Mouse (Mus musculus) kidney, embryonic 16.5 days (tissue): ENCODE results near the gene Gm15262. TPM values are rescaled to one million over a fixed set of nuclear protein-coding genes. Genes with fewer than 3 reads are reported as not detected.
"Not testable (repeated sequence)": the region's sequence is repeated elsewhere in the genome, so short reads cannot be mapped to it uniquely, and the experiment has no call there.

Experiments used
- ATAC-seq: fragments of 200-750 bp; cut with Nextera tagmentation; 2 replicates; pipeline ENCODE4 v1.8.0; 2017; ENCODE audit warnings: moderate TSS enrichment; ENCODE audit not compliant: low FRiP score, low TSS enrichment
- H3K27ac ChIP-seq: fragments of 300-500 bp; sonication (generic); 2 replicates; pipeline ENCODE4 v1.5.1; 2014; ENCODE audit warnings: low read length
- H3K27me3 ChIP-seq: fragments of 300-500 bp; sonication (generic); 2 replicates; pipeline ENCODE4 v1.6.1; 2014; ENCODE audit warnings: low read length, control low read depth, mixed read lengths; ENCODE audit not compliant: insufficient read depth
- H3K36me3 ChIP-seq: fragments of 300-500 bp; sonication (generic); 2 replicates; pipeline ENCODE4 v1.6.1; 2014; ENCODE audit warnings: low read length, control low read depth, mixed read lengths; ENCODE audit not compliant: insufficient read depth
- H3K4me1 ChIP-seq: fragments of 300-500 bp; sonication (generic); 2 replicates; pipeline ENCODE4 v1.6.1; 2014; ENCODE audit warnings: low read length, control low read depth, mixed read lengths; ENCODE audit not compliant: insufficient read depth
- H3K4me2 ChIP-seq: fragments of 300-500 bp; sonication (generic); replicated peaks from 2 replicates; pipeline ENCODE4 v1.6.1; 2014; ENCODE audit warnings: low read depth, low read length
- H3K4me3 ChIP-seq: fragments of 300-500 bp; sonication (generic); 2 replicates; pipeline ENCODE4 v1.5.1; 2014; ENCODE audit warnings: mild to moderate bottlenecking, low read length
- H3K9ac ChIP-seq: fragments of 300-500 bp; sonication (generic); replicated peaks from 2 replicates; pipeline ENCODE4 v1.6.1; 2014; ENCODE audit warnings: low read length
- H3K9me3 ChIP-seq: fragments of 300-500 bp; sonication (generic); 2 replicates; pipeline ENCODE4 v1.6.1; 2016; ENCODE audit warnings: low read length, control low read depth
- WGBS: fragments of 180-500 bp; shearing (Covaris S2); extraction: QIAGEN DNeasy Blood & Tissue Kit; methylation state at CpG from one replicate; pipeline ENCODE4 v1.1.7; 2014; 5-methylcytosine and 5-hydroxymethylcytosine counted together
- polyA plus RNA-seq: library from polyadenylated mRNA; unstranded; fragments of >200 nt; fragmentation: Nextera tagmentation; extraction: Ambion mirVana; gene quantifications from 2 replicates; pipeline ENCODE4 v1.2.1, GENCODE M21; 2015

The Gm15262 gene
- not detected in 2 replicates for polyA plus RNA-seq

- not testable (repeated sequence) for ATAC-seq, H3K4me2 ChIP-seq, H3K27ac ChIP-seq, H3K9ac ChIP-seq, H3K4me1 ChIP-seq, H3K9me3 ChIP-seq, H3K36me3 ChIP-seq, H3K27me3 ChIP-seq, H3K4me3 ChIP-seq
- 66% methylated on average over 2 of the region's 2 CpGs for WGBS
These were observed at the start of gene Gm15262 for GRCm38 (mm10) chrX:161287156-161287555. Gm15262 (plus strand) TSS chrX:161287456.

GRCm38 (mm10) chrX:161308131-161308530, 20.9 kb downstream of the Gm15262 start:
- Histone ChIP-seq H3K4me1 (no peaks in the 10 kb centered on the region), H3K4me3 (no peak overlapping the region), H3K9ac (no peak overlapping the region), H3K36me3 (no peaks in the 10 kb centered on the region), H3K4me2 (no peak overlapping the region), H3K27ac (no peak overlapping the region), H3K27me3 (peaks cover 3% of the 10 kb centered on the region; the same call in 1 of the 2 replicates), H3K9me3 (no peaks in the 10 kb centered on the region)
- 80% methylated on average over 1 of the region's 1 CpGs for WGBS
- ATAC-seq = no peak

GRCm38 (mm10) chrX:161316443-161316842, 29.2 kb downstream of the Gm15262 start:
- Histone ChIP-seq H3K9me3 (no peaks in the 10 kb centered on the region), H3K27ac (no peak overlapping the region), H3K4me1 (no peaks in the 10 kb centered on the region), H3K9ac (no peak overlapping the region), H3K27me3 (peaks cover 3% of the 10 kb centered on the region; the same call in 1 of the 2 replicates), H3K4me2 (no peak overlapping the region), H3K36me3 (no peaks in the 10 kb centered on the region), H3K4me3 (no peak overlapping the region)
- no peak for ATAC-seq

GRCm38 (mm10) chrX:161370927-161371326, 83.7 kb downstream of the Gm15262 start:
- Histone ChIP-seq H3K9ac (no peak overlapping the region), H3K27me3 (peaks cover 16% of the 10 kb centered on the region; the same call in 1 of the 2 replicates), H3K9me3 (no peaks in the 10 kb centered on the region), H3K36me3 (no peaks in the 10 kb centered on the region), H3K4me1 (no peaks in the 10 kb centered on the region), H3K4me2 (no peak overlapping the region), H3K27ac (no peak overlapping the region), H3K4me3 (no peak overlapping the region)
- ATAC-seq = no peak
- 44% methylated on average over 11 of the region's 11 CpGs for WGBS

- no peaks in the 10 kb centered on the region for H3K4me1 ChIP-seq
- WGBS = 57% methylated on average over 3 of the region's 3 CpGs
- H3K27ac ChIP-seq = no peak overlapping the region
- no peak overlapping the region for H3K9ac ChIP-seq
- H3K27me3 ChIP-seq = peaks cover 16% of the 10 kb centered on the region; the same call in 1 of the 2 replicates
- H3K4me3 ChIP-seq = no peak overlapping the region
- no peak overlapping the region for H3K4me2 ChIP-seq
- H3K9me3 ChIP-seq = no peaks in the 10 kb centered on the region
- H3K36me3 ChIP-seq = no peaks in the 10 kb centered on the region
- ATAC-seq = no peak
These were observed 84.2 kb downstream of the Gm15262 start for GRCm38 (mm10) chrX:161371461-161371860.

GRCm38 (mm10) chrX:161375568-161375967, 88.3 kb downstream of the Gm15262 start:
- Histone ChIP-seq H3K4me3 (no peak overlapping the region), H3K4me2 (no peak overlapping the region), H3K27ac (no peak overlapping the region), H3K9me3 (no peaks in the 10 kb centered on the region), H3K9ac (no peak overlapping the region), H3K36me3 (no peaks in the 10 kb centered on the region), H3K4me1 (no peaks in the 10 kb centered on the region), H3K27me3 (peaks cover 15% of the 10 kb centered on the region; the same call in 1 of the 2 replicates)
- 44% methylated on average over 1 of the region's 1 CpGs for WGBS
- no peak for ATAC-seq

- no peaks in the 10 kb centered on the region for H3K36me3 ChIP-seq
- peaks cover 2% of the 10 kb centered on the region; the same call in 1 of the 2 replicates for H3K27me3 ChIP-seq
- no peak overlapping the region for H3K9ac ChIP-seq
- WGBS = 43% methylated on average over 8 of the region's 8 CpGs
- H3K4me3 ChIP-seq = no peak overlapping the region
- H3K4me2 ChIP-seq = no peak overlapping the region
- H3K27ac ChIP-seq = no peak overlapping the region
- no peak for ATAC-seq
- no peaks in the 10 kb centered on the region for H3K9me3 ChIP-seq
- no peaks in the 10 kb centered on the region for H3K4me1 ChIP-seq
These were observed 98.5 kb downstream of the Gm15262 start for GRCm38 (mm10) chrX:161385791-161386190.

GRCm38 (mm10) chrX:161387942-161388341, 100.7 kb downstream of the Gm15262 start:
- Histone ChIP-seq H3K9me3 (no peaks in the 10 kb centered on the region), H3K36me3 (no peaks in the 10 kb centered on the region), H3K4me3 (no peak overlapping the region), H3K27me3 (peaks cover 1% of the 10 kb centered on the region; the same call in 1 of the 2 replicates), H3K9ac (no peak overlapping the region), H3K4me1 (no peaks in the 10 kb centered on the region), H3K27ac (no peak overlapping the region), H3K4me2 (no peak overlapping the region)
- no peak for ATAC-seq
- WGBS = 92% methylated on average over 4 of the region's 4 CpGs

- no peaks in the 10 kb centered on the region for H3K4me1 ChIP-seq
- no peak overlapping the region for H3K4me3 ChIP-seq
- no peak overlapping the region for H3K27ac ChIP-seq
- ATAC-seq = no peak
- H3K9ac ChIP-seq = no peak overlapping the region
- H3K4me2 ChIP-seq = no peak overlapping the region
- no peaks in the 10 kb centered on the region for H3K9me3 ChIP-seq
- 31% methylated on average over 11 of the region's 11 CpGs for WGBS
- peaks cover 13% of the 10 kb centered on the region; the same call in 1 of the 2 replicates for H3K27me3 ChIP-seq
- no peaks in the 10 kb centered on the region for H3K36me3 ChIP-seq
These were observed 111.9 kb downstream of the Gm15262 start for GRCm38 (mm10) chrX:161399110-161399509.

GRCm38 (mm10) chrX:161411151-161411550, 123.9 kb downstream of the Gm15262 start:
- H3K36me3 ChIP-seq = no peaks in the 10 kb centered on the region
- WGBS = 69% methylated on average over 1 of the region's 1 CpGs
- no peak overlapping the region for H3K4me3 ChIP-seq
- no peak overlapping the region for H3K4me2 ChIP-seq
- no peaks in the 10 kb centered on the region; the same call in 1 of the 2 replicates for H3K27me3 ChIP-seq
- no peaks in the 10 kb centered on the region for H3K9me3 ChIP-seq
- no peaks in the 10 kb centered on the region for H3K4me1 ChIP-seq
- no peak overlapping the region for H3K27ac ChIP-seq
- no peak overlapping the region for H3K9ac ChIP-seq
- ATAC-seq = no peak
